Mouse (Mus musculus) bone marrow macrophage, adult 2 months (primary cell): ENCODE data around the gene Cxcl3.

Experiments used
- CTCF ChIP-seq: IDR thresholded peaks from 2 replicates; pipeline ENCODE4 v1.5.1; 2012; ENCODE audit warnings: low read depth, mild to moderate bottlenecking, low read length, moderate library complexity
- POLR2A ChIP-seq: IDR thresholded peaks from 2 replicates; pipeline ENCODE4 v1.6.1; 2012; ENCODE audit warnings: mild to moderate bottlenecking, low read depth, low read length, borderline replicate concordance

DNA sequence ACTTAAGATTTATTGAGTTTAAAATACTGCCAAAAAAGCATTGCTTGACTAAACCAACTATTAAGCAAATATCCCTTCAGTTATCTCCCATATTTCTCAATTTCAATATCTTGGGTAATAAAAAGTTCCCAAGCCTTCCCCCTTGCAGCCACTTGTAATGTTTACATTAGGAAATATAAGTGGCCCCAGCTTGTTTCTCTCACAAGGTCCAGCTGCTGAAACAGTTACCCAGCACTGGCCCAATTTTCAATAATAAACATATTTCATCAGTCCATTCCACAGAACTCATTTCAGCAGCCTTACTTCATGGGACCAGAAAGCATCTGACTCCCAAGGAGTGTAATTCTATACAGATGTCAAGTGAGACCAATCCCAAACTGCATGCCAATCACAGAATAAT, 33.9 kb downstream of the Cxcl3 start:
- no peak for TF ChIP-seq POLR2A
- TF ChIP-seq CTCF = no peak
